Mouse (Mus musculus): Measurements from ENCODE around the gene Taok2. TPM values are rescaled to one million over a fixed set of nuclear protein-coding genes. Genes with fewer than 3 reads are reported as not detected.
"Not testable (repeated sequence)": the region's sequence is repeated elsewhere in the genome, so short reads cannot be mapped to it uniquely, and the experiment has no call there.

Gene Taok2
- total RNA-seq (2015; ENCODE audit: low replicate concordance) (6.9 and 9.6 TPM in 2 replicates), total RNA-seq (2017; ENCODE audit: low replicate concordance) (17.0 and 31.8 TPM in 2 replicates)

- ATAC-seq (replicated peaks; ENCODE audit: low FRiP score, poor library complexity, severe bottlenecking), result peak; percentile 89
Measured at GRCm38 (mm10) chr7:126884286-126885164, at the start of gene Taok2. Gene Taok2, minus strand, starts transcription at chr7:126884703.

DNA sequence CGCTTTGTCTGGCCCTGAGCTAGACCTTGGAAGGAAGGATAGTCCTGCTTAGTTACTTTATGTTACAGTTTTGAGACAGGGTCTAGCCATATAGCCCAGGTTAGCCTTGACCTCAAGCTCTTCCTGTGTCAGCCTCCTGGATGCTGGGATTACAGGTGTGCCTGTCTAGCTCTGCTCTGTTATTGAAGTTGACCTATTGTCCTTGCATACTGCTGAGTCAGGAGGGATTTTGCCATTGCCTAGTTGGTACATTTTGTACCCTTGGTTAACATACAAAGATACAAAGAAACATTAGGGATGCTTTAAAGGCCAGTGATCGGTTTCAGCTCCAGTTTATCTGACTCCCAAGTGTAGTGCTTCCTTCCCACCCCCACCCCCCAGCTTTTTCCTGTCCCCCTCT, 48.1 kb upstream of the Taok2 start:
- no peak for ATAC-seq (replicated peaks; ENCODE audit: low FRiP score, poor library complexity, severe bottlenecking)

- peak; percentile 21 for ATAC-seq (replicated peaks; ENCODE audit: low FRiP score, poor library complexity, severe bottlenecking)
Measured at GRCm38 (mm10) chr7:126929046-126929445, 44.5 kb upstream of the Taok2 start.

DNA sequence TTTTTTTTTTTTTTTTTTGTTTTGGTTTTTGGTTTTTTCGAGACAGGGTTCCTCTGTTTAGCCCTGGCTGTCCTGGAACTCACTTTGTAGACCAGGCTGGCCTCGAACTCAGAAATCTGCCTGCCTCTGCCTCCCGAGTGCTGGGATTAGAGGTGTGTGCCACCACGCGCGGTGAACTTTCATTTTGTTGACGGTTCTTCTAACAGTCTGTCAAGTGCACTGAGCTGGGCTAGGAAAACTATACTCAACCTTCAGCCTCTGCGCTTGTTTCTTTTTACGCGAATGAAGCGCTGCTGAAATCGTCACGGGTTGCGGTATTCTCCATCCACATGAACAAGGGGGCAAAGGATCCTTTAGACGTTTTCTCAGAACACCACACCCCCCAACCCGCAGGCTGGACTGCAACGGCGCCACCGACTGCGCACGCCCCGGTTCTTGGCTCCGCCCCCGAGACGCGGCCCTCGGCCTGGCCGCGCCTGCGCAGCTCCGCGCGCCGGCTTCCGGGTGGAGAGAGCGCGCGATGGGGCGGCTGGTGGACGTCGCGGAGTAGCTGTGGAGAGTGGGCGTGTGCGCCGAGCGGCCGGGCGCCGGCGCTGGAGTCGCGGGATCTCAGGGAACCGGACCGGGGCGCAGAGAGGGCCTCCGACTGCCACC, 44.0 kb upstream of the Taok2 start, which contains the start of gene Kctd13:
TSS of gene Kctd13 (plus strand) at position 496 of the 654 bp plus-strand sequence.
- ATAC-seq (replicated peaks; ENCODE audit: low FRiP score, poor library complexity, severe bottlenecking), result peak; percentile 94

GRCm38 (mm10) chr7:126926299-126926698, 41.8 kb upstream of the Taok2 start:
- ATAC-seq (replicated peaks; ENCODE audit: low FRiP score, poor library complexity, severe bottlenecking), result no peak

DNA sequence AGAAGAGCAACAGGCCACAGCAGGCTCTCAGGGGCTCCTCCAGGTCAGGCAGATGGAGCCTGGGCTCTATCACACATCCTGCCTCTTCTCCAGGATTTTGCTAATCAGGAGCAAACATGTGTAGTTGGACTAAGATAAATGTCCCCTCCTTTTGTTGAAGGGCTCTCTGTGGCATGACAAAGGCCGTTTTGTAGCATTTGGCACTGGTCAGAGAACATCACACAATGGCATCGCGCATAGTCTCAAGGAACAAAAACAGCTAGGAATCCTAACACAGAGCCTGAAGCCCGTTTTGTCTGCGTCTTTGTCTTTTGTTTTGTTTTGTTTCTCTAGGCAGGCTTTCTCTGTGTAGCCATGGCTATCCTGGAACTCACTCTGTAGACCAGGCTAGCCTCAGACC, 39.5 kb upstream of the Taok2 start:
- ATAC-seq (replicated peaks; ENCODE audit: low FRiP score, poor library complexity, severe bottlenecking), result no peak

DNA sequence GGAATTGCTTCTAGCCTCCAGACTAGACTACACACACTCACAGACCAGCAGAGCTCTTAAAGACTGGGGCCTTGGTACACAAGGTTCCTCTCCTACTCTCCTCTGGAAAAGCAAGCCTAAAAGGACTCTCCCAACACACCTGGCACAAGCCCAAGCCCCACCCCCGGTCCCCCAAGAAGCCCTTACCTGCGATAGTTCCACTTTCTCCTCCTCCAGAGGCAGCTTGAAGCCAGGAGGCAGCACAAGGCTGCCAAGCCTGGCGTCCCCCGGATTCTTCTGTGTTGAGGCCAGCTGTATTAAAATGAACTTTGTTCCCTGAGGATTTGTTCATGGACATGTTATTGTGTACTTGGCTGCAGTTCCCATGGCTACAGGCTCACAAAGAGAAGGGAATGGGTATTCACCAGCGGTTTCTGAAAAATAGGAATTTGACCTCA, 38.1 kb upstream of the Taok2 start, which contains the start of gene Tmem219:
TSS of gene Tmem219 (minus strand) at position 294 of the 437 bp plus-strand sequence.
- no peak for ATAC-seq (replicated peaks; ENCODE audit: low FRiP score, poor library complexity, severe bottlenecking)

GRCm38 (mm10) chr7:126921563-126921962, 37.1 kb upstream of the Taok2 start:
- ATAC-seq (replicated peaks; ENCODE audit: low FRiP score, poor library complexity, severe bottlenecking), result no peak

DNA sequence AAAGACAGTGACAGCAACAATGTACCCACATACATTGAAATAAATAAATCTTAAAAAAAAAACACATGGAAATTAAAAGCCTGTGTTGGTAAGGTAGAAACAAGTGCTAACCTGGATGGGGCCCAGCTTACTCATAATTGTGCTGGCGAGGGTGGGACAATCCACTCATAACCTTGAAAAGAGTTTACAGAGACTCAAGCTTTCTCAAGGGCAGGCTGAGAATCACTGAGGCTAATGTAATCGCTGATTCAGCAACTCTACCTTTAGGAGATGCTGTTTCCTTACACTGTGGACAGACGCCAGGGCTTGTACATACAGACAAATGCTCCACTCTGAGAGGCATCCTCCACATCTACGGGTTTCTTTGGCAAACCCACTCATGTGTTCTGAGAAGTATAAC, 35.5 kb upstream of the Taok2 start:
- ATAC-seq (replicated peaks; ENCODE audit: low FRiP score, poor library complexity, severe bottlenecking), result no peak

DNA sequence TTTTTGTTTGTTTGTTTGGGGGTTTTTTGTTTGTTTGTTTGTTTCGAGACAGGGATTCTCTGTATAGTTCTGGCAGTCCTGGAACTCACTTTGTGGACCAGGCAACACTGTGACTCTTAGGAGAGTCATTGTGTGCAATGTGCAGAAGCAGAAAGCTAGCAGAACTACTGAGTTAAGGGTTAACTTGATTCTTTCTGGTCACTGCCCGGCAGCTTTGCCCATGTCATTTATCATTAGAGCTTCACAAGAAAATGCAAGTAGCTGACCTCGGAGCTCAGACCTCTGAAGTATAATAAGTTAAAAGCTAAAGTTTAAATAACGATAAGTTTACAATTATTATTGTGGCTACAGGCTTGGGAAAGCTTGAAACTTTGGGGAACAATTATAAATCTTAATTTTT, 33.9 kb upstream of the Taok2 start:
- ATAC-seq (replicated peaks; ENCODE audit: low FRiP score, poor library complexity, severe bottlenecking), result not testable (repeated sequence)

DNA sequence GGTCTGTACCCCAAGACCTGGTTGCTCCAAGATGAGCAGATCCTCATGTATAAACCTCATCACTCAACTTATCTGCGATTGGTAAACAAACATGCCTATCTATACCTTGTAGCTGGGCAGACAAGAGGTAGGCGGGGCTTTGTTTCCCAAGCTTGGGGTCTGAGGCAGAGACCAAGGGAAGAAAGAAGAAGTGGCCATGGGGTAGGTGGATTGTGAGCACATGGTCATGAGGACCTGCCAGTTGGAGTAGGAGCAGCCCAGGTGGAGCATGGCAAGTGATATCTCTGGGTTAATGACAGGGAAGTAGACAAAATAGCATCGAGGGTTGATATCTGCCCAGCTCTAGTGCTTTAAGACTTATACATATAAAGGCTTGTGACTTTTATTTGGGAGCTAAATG, 30.3 kb upstream of the Taok2 start:
- ATAC-seq (replicated peaks; ENCODE audit: low FRiP score, poor library complexity, severe bottlenecking), result 0 out of 2 replicates have a peak, but pooled peaks have one; percentile 23

DNA sequence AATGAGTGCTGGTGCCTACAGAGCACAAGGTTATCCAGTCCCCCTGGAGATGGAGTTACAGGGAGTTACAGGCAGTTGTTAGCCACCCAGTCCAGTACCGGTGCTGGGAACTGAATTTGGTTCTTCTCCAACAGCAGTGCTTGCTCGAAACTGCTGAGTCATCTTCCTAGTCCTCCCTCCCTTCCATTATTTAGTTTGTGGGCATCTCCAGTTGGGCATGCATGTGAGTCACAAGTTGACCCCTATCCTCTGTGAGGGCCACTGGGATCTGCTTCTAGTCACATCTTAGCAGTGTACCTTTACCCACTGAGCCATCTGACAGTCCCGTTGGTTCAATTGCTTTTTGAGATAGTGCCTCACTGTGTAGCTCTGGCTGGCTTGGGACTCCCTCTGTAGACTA, 21.1 kb upstream of the Taok2 start:
- ATAC-seq (replicated peaks; ENCODE audit: low FRiP score, poor library complexity, severe bottlenecking), result peak; percentile 55; the same call in 1 of the 2 replicates

DNA sequence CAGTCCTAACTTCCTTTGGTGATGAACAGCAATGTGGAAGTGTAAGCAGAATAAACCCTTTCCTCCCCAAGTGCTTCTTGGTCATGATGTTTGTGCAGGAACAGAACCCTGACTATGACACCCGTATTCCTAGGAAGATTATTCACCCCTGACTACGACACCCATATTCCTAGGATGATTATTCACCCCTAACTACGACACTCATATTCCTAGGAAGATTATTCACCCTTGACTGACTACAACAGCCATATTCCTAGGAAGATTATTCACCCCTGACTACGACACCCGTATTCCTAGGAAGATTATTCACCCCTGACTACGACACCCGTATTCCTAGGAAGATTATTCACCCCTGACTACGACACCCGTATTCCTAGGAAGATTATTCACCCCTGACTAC, 15.3 kb upstream of the Taok2 start:
- ATAC-seq (replicated peaks; ENCODE audit: low FRiP score, poor library complexity, severe bottlenecking), result not testable (repeated sequence)

- peak; percentile 94 for ATAC-seq (replicated peaks; ENCODE audit: low FRiP score, poor library complexity, severe bottlenecking)
Measured at GRCm38 (mm10) chr7:126898102-126898990, 13.8 kb upstream of the Taok2 start.

- ATAC-seq (replicated peaks; ENCODE audit: low FRiP score, poor library complexity, severe bottlenecking), result peak; percentile 73
Measured at GRCm38 (mm10) chr7:126897390-126898101, 13.0 kb upstream of the Taok2 start.

GRCm38 (mm10) chr7:126896912-126897311, 12.4 kb upstream of the Taok2 start:
- no peak for ATAC-seq (replicated peaks; ENCODE audit: low FRiP score, poor library complexity, severe bottlenecking)

DNA sequence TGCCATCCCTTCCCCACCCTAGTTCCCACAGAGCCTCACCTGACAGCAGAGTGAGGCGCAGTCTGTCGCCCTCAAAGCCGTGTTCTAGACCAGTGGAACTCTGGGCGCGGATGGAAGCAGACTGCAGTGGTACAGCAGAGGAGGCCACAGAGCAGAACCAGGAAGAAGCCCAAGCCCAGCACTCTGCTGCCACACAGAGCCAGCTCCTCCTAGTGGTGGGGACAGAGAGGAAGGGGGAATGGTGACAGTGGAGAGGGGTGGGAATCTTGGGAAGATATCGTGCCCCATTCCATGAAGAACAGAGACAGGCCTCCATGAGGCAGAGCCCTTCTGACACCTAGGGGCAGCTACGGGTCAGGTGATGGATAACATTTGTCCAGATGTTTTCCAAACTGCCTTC, 4.3 kb upstream of the Taok2 start:
- ATAC-seq (replicated peaks; ENCODE audit: low FRiP score, poor library complexity, severe bottlenecking), result no peak

GRCm38 (mm10) chr7:126887281-126887680, 2.8 kb upstream of the Taok2 start:
- no peak for ATAC-seq (replicated peaks; ENCODE audit: low FRiP score, poor library complexity, severe bottlenecking)

- peak; percentile 11; the same call in 1 of the 2 replicates for ATAC-seq (replicated peaks; ENCODE audit: low FRiP score, poor library complexity, severe bottlenecking)
Measured at GRCm38 (mm10) chr7:126883731-126884181, 747 bp downstream of the Taok2 start.
